Mouse (Mus musculus) MEL (cell line): ENCODE results near the gene Gm47995. TPM values are rescaled to one million over a fixed set of nuclear protein-coding genes. Genes with fewer than 3 reads are reported as not detected.

Experiments
- DNase-seq: peaks from one replicate; pipeline ENCODE4 v3.0.0; 2011; ENCODE audit warnings: low read depth, low spot score
- H3K27ac ChIP-seq: 2 replicates; pipeline ENCODE4 v1.5.1; 2012; ENCODE audit warnings: low read depth, mild to moderate bottlenecking, control low read depth, low read length, moderate library complexity; ENCODE audit not compliant: control insufficient read depth
- H3K27me3 ChIP-seq, 2 experiments: fragments of 150-350 bp in 1 of 2; sonication (generic) in 1 of 2; 2 replicates each; pipeline ENCODE4 v1.6.1; 2012; ENCODE audit warnings: low read length in 2 of 2, mild to moderate bottlenecking in 2 of 2, improper control_type of control experiment in 1 of 2, moderate library complexity in 1 of 2; ENCODE audit not compliant: insufficient read depth in 2 of 2, control insufficient read depth in 1 of 2
- H3K36me3 ChIP-seq, 2 experiments: 2 replicates each; pipeline ENCODE4 v1.6.1; 2012 to 2014; ENCODE audit warnings: low read length in 2 of 2, improper control_type of control experiment in 1 of 2, inconsistent platforms in 1 of 2, mild to moderate bottlenecking in 1 of 2; ENCODE audit not compliant: insufficient read depth in 2 of 2, control insufficient read depth in 1 of 2
- H3K4me1 ChIP-seq, 2 experiments: fragments of 150-350 bp in 1 of 2; sonication (generic) in 1 of 2; 2 replicates each; pipeline ENCODE4 v1.6.1; 2012; ENCODE audit warnings: low read length in 2 of 2, improper control_type of control experiment in 1 of 2, mild to moderate bottlenecking in 1 of 2; ENCODE audit not compliant: insufficient read depth in 2 of 2, control insufficient read depth in 1 of 2
- H3K4me3 ChIP-seq, 2 experiments: fragments of 150-350 bp in 1 of 2; sonication (generic) in 1 of 2; 2 replicates each; pipeline ENCODE4 v1.5.1; 2012; ENCODE audit warnings: low read depth in 2 of 2, low read length in 2 of 2, mild to moderate bottlenecking in 2 of 2, moderate library complexity in 2 of 2, control low read depth in 1 of 2, improper control_type of control experiment in 1 of 2; ENCODE audit not compliant: control insufficient read depth in 1 of 2, insufficient read depth in 1 of 2
- H3K79me2 ChIP-seq: 2 replicates; pipeline ENCODE4 v1.6.1; 2012; ENCODE audit warnings: mild to moderate bottlenecking, low read length, moderate library complexity; ENCODE audit not compliant: control insufficient read depth, poor library complexity, insufficient read depth
- H3K9ac ChIP-seq: 2 replicates; pipeline ENCODE4 v1.6.1; 2012; ENCODE audit warnings: low read depth, mild to moderate bottlenecking, control low read depth, low read length, moderate library complexity; ENCODE audit not compliant: control insufficient read depth, poor library complexity, severe bottlenecking
- H3K9me3 ChIP-seq: fragments of 150-350 bp; sonication (generic); replicated peaks from 2 replicates; pipeline ENCODE4 v1.6.1; 2012; ENCODE audit warnings: mild to moderate bottlenecking, low read length, improper control_type of control experiment, moderate library complexity; ENCODE audit not compliant: insufficient read depth
- CHD1 ChIP-seq: IDR thresholded peaks from 2 replicates; pipeline ENCODE4 v1.6.1; 2012; ENCODE audit warnings: low read depth, mild to moderate bottlenecking, inconsistent platforms, low read length, improper control_type of control experiment
- E2F4 ChIP-seq: IDR thresholded peaks from 2 replicates; pipeline ENCODE4 v1.6.1; 2011; ENCODE audit warnings: low read depth, low read length, improper control_type of control experiment, borderline replicate concordance
- EP300 ChIP-seq, 2 experiments: IDR thresholded peaks; 2 replicates each; pipeline ENCODE4 v1.6.1; 2011; ENCODE audit warnings: improper control_type of control experiment in 2 of 2, low read length in 2 of 2, low read depth in 1 of 2, mild to moderate bottlenecking in 1 of 2
- ETS1 ChIP-seq: IDR thresholded peaks from 2 replicates; pipeline ENCODE4 v1.6.1; 2012; ENCODE audit warnings: low read depth, mild to moderate bottlenecking, inconsistent platforms, low read length, improper control_type of control experiment, moderate library complexity
- GABPA ChIP-seq: IDR thresholded peaks from 2 replicates; pipeline ENCODE4 v1.6.1; 2012; ENCODE audit warnings: low read depth, mild to moderate bottlenecking, inconsistent platforms, low read length, improper control_type of control experiment, moderate library complexity
- HCFC1 ChIP-seq: IDR thresholded peaks from 2 replicates; pipeline ENCODE4 v1.6.1; 2012; ENCODE audit warnings: low read depth, mild to moderate bottlenecking, inconsistent platforms, low read length, improper control_type of control experiment, moderate library complexity
- KAT2A ChIP-seq: conservative IDR thresholded peaks from 2 replicates; pipeline ENCODE4 v1.6.1; 2012; ENCODE audit warnings: low read depth, low read length, improper control_type of control experiment, inconsistent platforms
- MEF2A ChIP-seq: IDR thresholded peaks from 2 replicates; pipeline ENCODE4 v1.6.1; 2014; ENCODE audit warnings: low read depth, mild to moderate bottlenecking, inconsistent platforms, low read length, improper control_type of control experiment; ENCODE audit not compliant: poor library complexity, insufficient replicate concordance, severe bottlenecking; ENCODE audit errors: extremely low read depth
- MYB ChIP-seq: IDR thresholded peaks from 2 replicates; pipeline ENCODE4 v1.6.1; 2011; ENCODE audit warnings: mild to moderate bottlenecking, low read depth, low read length, improper control_type of control experiment
- NRF1 ChIP-seq: IDR thresholded peaks from 2 replicates; pipeline ENCODE4 v1.6.1; 2014; ENCODE audit warnings: low read depth, mild to moderate bottlenecking, inconsistent platforms, low read length, improper control_type of control experiment, moderate library complexity; ENCODE audit not compliant: poor library complexity, insufficient read depth, severe bottlenecking
- POLR2AphosphoS2 ChIP-seq: IDR thresholded peaks from 2 replicates; pipeline ENCODE4 v1.6.1; 2011; ENCODE audit warnings: low read length, improper control_type of control experiment
- POLR2AphosphoS5 ChIP-seq: IDR thresholded peaks from 2 replicates; pipeline ENCODE4 v1.6.1; 2012; ENCODE audit warnings: low read depth, borderline replicate concordance, mild to moderate bottlenecking, inconsistent platforms, low read length, moderate library complexity, mixed read lengths
- SIN3A ChIP-seq: IDR thresholded peaks from 2 replicates; pipeline ENCODE4 v1.6.1; 2012; ENCODE audit warnings: low read length, improper control_type of control experiment, inconsistent platforms
- SMC3 ChIP-seq: IDR thresholded peaks from 2 replicates; pipeline ENCODE4 v1.6.1; 2011; ENCODE audit warnings: low read depth, low read length, improper control_type of control experiment
- TAL1 ChIP-seq: IDR thresholded peaks from 2 replicates; pipeline ENCODE4 v1.6.1; 2012; ENCODE audit warnings: mild to moderate bottlenecking, inconsistent platforms, low read length, moderate library complexity, mixed read lengths
- TBP ChIP-seq: IDR thresholded peaks from 2 replicates; pipeline ENCODE4 v1.8.0; 2011; ENCODE audit warnings: low read depth, low read length, improper control_type of control experiment
- TCF12 ChIP-seq: IDR thresholded peaks from 2 replicates; pipeline ENCODE4 v1.6.1; 2014; ENCODE audit warnings: low read depth, mild to moderate bottlenecking, inconsistent platforms, low read length, improper control_type of control experiment, moderate library complexity
- USF1 ChIP-seq: IDR thresholded peaks from 2 replicates; pipeline ENCODE4 v1.6.1; 2014; ENCODE audit warnings: low read depth, mild to moderate bottlenecking, inconsistent platforms, low read length, improper control_type of control experiment, moderate library complexity
- ZMIZ1 ChIP-seq: IDR thresholded peaks from 2 replicates; pipeline ENCODE4 v1.6.1; 2012; ENCODE audit warnings: low read depth, mild to moderate bottlenecking, inconsistent platforms, low read length, improper control_type of control experiment, moderate library complexity
- ZNF384 ChIP-seq: IDR thresholded peaks from 2 replicates; pipeline ENCODE4 v1.6.1; 2012; ENCODE audit warnings: low read depth, mild to moderate bottlenecking, inconsistent platforms, low read length, improper control_type of control experiment
- polyA plus RNA-seq, 2 experiments: library from polyadenylated mRNA; stranded (reverse) in 1 of 2; unstranded in 1 of 2; fragments of >175 nt in 1 of 2; fragments of >200 nt in 1 of 2; gene quantifications; 2 replicates each; pipeline versions ENCODE4 v1.2.1 to v1.2.4; 2012; ENCODE audit warnings: low replicate concordance in 2 of 2, low read depth in 1 of 2; ENCODE audit not compliant: insufficient read length in 2 of 2, insufficient read depth in 1 of 2, missing spikeins in 1 of 2
- total RNA-seq: library from RNA; depleted of rRNA; stranded (reverse); fragments of 300-350 nt; gene quantifications from 2 replicates; pipeline ENCODE4 v1.2.3, GENCODE M21; 2012

Gm47995 gene
- total and polyA plus RNA-seq, 3 experiments, result 0.18 TPM; not detected in 2

DNA sequence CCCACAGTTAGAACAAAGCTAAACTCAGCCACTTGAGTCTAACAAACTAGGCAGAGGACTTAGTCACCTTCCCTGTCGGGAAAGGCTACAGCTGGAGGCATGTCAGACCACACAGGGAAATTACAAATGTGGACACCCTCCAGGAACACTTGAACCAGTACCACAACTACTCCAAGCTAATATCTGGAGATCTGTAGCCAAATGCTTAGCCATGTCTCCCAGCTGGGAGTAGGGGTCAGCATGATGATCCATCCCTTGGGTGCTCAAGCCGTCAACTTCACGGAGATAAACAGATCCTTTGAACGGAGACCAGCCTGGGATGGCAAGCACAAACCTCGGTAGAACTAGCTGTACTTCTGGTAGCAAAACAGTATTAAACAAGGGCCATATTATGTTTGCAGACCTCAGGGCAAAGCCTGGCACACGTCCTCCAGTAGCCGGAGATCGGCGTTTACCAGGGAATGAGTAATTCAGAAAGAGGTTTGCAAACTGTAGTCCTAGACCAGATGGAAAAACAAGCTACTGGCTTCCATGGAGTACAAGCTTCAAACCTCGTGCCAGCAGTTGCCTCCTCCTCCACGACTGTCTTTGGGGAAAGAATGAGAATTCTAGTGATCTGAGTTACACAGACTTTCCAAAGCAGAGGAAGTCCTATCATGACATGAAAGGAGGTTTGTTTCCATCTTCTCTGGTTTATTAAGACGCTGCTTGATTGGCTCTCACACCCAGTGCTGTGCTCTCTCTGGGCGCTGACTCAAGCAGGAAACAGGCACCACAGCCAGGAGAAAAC is 38.1 kb downstream of the Gm47995 start:
- Histone ChIP-seq H3K9me3 (no peaks in the 10 kb centered on the region), H3K79me2 (no peaks in the 10 kb centered on the region), H3K4me3 (no peak overlapping the region), H3K27ac (no peak overlapping the region), H3K27me3 (no peaks in the 10 kb centered on the region; a peak in 1 of 4 replicates), H3K9ac (no peak overlapping the region), H3K36me3 (peaks cover 0 to 3% of the 10 kb centered on the region in 2 experiments; a peak in 1 of 4 replicates), H3K4me1 (peaks cover 0 to 5% of the 10 kb centered on the region in 2 experiments; a peak in 2 of 4 replicates)
- no peak for DNase-seq
- TF ChIP-seq KAT2A (no peak), POLR2AphosphoS5 (no peak), MEF2A (no peak), SMC3 (no peak), NRF1 (no peak), ETS1 (no peak), EP300 (IDR thresholded peaks at IDR 0.05; ENCODE audit: low read depth in 1 of 2, low read length in 2 of 2) (no peak), TBP (no peak), SIN3A (no peak), CHD1 (no peak), ZNF384 (no peak), ZMIZ1 (no peak), HCFC1 (no peak), MYB (no peak), TCF12 (no peak), GABPA (no peak)

DNA sequence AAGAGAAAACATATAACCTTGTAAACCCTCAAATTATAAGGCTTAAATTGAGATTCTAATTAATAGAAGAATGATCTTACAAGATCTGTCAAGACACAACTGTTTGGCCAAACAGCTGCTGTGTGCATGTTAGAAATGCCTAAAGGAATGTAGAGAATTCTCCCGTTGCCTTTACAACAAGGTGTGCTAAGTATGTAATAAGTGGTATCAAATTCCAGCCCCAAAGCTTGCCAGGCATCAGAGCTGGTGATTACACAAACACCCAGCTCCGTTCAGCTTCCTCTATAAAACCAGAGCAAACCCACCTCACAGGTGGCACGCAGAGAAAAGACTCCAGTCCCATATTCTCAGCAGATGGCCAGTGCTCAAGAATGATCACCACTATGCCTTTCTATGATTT is 39.5 kb downstream of the Gm47995 start:
- H3K36me3 ChIP-seq, result peaks cover 0 to 3% of the 10 kb centered on the region in 2 experiments; a peak in 1 of 4 replicates
- H3K27ac ChIP-seq, result no peak overlapping the region
- H3K79me2 ChIP-seq, result no peaks in the 10 kb centered on the region
- no peak overlapping the region for H3K9ac ChIP-seq
- no peak overlapping the region for H3K4me3 ChIP-seq
- TF ChIP-seq POLR2AphosphoS2, result no peak
- TF ChIP-seq TAL1, result no peak
- TF ChIP-seq USF1, result no peak
- TF ChIP-seq E2F4, result no peak
- peaks cover 0 to 5% of the 10 kb centered on the region in 2 experiments; a peak in 2 of 4 replicates for H3K4me1 ChIP-seq
- no peak for DNase-seq
- no peaks in the 10 kb centered on the region for H3K9me3 ChIP-seq
- no peaks in the 10 kb centered on the region; a peak in 1 of 4 replicates for H3K27me3 ChIP-seq
